Mouse (Mus musculus) T-helper 17 cell (primary cell): ENCODE data around the gene Gm20388.

Experiments
- in situ Hi-C, 2 experiments: fragments of 300-600 bp; cut with MboI, MseI; formaldehyde crosslinking; loops; 1 replicate in 1 of 2; 2 replicates in 1 of 2; pipeline ENCODE4 v1.15.1; 2025; ENCODE audit warnings: high pct_unique_total_duplicates in 2 of 2

Gm20388 gene

DNA sequence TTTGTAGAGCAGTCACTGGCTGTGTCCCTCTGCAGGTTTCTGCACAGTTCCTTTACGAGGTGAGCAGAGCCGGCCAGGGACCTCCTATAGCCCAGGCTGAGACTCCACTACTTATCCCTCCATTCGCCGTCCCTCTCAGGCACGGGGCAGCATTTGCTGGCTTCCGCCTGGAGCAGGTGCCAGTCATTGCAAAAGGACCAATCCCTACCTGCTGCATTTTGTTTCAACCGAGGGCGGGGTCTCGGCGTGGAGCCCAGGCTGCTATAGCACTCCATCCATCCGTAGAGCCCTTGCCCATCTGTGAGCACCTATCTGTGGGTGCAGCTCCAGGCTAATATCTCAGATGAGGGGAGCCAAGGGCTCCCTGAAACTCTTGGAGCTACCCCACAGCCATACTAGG lies 2759.4 kb downstream of the Gm20388 start:
- in situ Hi-C loops: no loop called here

DNA sequence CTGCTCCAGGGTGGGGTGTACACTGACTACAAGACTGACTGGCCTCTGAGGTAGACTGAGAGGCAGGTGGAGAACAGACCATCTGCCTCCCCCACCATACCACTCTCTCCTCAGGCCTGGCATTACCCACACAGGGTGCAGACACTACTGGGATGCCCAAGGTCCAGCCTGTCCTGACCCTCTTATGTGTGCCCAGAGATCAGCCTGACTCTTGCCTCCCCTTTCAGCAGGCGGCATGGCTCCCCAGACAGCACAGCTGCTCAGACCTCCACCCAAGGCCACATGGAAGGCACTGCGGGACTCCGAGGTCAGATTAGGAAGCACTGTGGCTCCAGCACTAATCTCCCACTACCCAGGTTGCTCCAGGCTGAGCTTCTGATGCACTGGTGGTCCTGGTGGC lies 2760.1 kb downstream of the Gm20388 start:
- in situ Hi-C loops: no loop called here

DNA sequence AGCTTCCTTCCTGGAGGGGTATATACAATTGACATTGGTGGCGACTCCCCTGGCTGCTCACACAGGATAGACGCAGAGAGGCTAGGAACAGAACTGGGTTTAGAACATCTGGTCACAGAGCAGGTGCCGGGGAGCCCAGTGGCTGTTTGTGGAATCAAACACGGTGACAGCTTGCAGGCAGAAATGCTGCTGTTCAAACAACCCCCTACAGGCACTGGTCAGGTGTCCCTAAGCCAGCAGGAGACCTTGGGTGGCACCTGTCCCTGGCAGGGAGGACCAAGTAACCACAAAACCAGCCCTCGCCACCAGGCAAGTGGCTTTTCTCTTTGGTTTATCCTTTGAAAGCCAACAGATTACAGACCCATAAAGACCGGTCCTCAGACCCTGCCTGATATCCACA lies 2761.3 kb downstream of the Gm20388 start:
- in situ Hi-C loops: no loop called here

DNA sequence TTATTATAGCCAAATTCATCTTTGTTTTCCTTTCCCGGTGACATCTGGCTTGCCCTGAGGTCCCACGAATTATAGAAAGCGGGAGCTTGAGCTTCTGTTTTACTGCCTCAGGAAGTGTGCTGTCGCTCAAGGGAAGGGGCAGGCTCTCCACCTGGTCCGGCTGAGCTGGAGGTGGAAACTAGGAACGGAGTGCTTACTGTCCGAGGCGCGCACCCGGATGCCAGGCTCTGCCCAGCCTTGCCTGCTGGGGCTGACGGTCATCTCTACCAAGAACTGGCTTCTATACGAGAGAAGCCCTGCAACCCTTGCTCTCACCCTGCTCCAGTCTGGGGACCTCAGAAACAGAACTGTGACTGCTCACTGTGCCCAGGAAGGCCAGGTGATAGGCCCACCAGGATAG lies 2763.3 kb downstream of the Gm20388 start:
- in situ Hi-C loops: no loop called here

DNA sequence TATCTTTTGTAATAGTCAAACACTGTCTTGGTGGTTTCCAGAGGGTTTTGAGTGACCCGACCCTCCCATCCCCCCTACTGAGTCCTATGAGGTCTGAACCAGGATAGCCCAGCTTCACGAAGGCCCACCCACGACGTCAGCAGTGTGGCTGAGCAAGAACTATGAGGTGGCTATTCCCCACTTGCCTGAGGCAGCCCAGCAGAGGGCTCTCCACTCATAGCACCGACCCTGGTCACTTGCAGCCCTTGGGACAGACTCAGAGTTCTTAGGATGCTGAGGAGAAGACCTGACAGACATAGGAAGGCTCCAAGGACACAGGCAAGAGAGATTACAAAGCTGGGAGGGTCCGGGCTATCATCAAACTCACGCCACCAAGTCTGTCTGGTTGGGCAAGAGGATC lies 2764.4 kb downstream of the Gm20388 start:
- in situ Hi-C loops: loop anchor here (5.0 kb wide), 3 partner anchors 152 to 1658 kb away; no protein-coding TSS in a partner anchor

DNA sequence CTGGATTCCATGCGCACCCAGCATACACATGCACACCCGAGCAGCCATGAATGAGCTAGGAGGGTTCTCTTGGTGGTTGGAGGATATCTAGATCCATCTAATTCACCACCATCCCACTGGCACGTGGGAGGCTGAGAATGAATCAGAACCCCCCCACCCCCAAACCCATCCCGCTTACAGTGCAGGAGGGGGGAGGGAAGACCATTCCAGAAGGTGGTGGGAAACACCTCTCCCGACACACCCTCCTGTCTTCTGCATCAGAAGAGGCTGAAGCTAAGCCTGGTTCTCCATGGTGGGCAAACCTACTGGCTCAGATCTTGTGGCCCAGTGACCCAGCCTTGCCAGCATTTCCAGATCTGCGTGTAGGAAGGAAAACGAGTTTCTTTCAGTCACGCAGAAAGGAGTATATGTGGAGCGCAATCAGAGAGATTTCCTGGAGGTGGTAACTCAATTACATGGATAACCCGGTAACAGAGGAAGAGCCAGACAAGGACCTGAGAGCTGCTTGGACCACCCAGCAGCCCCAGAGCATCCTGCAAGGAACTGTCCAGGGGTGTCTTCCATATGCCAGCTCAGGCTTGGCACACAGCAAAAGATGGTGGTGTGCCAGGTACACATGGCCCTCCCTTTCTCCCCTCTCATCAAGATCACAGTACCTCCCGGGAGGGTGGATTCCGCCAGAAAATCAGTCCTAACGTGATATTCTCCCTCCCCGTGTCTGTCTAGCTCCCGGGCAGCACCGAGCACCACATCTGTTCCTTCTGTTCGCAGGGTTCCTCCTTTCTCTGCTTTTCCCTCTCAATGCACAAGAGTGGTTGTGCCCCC lies 2765.2 kb downstream of the Gm20388 start:
- in situ Hi-C loops: loop anchor here (5.0 kb wide), 3 partner anchors 151 to 1659 kb away; no protein-coding TSS in a partner anchor

DNA sequence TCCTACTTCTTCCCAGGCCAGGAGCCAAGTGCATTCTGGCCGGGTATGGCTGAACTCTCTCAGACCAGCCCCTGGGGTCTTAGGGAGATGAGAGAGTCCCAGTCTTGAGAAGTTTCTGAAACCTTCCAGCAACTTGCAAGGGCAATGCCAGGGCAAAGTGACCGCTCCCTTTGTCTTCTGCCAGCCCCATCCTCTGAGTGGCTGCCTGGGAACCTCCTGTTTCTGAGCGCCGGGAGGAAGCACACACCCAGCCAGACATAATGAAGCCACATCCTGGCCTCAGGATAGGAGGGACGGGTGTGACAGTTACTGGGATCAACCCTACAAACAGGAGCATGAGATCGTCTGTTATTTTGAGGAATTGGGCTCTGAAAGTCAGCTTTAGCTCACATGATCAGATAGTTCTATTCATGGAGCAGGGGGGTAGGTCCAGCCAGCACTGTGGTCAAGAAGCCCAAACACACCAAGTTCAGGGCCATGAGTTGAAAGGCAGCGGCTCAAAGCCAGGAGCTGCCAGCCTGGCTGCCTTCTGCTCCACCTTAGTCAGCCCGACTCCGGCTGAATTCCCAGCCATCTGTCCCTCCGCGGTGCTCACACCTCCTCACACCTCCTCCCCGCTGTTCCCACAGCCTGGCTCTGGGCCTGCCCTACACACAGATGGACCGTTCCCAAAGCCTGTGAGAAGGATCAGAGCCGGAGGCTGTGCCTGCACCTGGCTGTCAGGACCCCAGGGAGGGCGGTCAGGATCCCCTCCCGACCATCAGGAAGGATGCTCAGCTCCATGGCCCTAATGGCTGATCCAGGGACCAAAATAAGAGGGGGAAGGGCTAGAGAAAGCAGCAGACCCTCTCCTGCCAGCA lies 2766.2 kb downstream of the Gm20388 start:
- in situ Hi-C loops: loop anchor here (5.0 kb wide), 3 partner anchors 150 to 1660 kb away; no protein-coding TSS in a partner anchor

DNA sequence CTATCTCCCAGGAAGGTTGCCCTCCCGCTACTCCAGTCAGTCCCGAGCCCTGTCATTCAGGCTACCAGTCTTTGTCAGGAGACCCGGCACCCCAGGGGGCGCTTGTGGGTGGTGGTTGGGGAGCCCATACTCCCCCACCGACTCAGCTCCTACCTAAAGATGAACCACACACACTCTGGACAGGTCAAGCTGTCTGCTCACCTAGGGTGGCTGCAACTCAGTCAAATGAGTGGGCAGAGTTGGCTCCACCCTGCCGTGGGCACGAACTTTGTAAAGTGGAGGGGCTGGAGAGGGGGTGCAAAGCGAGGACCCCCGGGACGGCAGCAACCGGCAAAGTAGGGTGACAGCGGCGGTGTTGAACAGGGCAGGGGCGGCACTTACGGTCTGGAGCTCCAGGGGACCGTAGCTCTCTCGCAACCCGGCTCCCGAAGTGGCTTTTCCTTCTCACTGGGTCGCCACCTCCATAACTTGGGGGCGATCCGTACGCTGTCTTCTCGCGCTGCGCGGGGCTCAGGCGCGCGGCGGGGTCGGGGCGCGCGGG lies 2766.9 kb downstream of the Gm20388 start:
- in situ Hi-C loops: loop anchor here (5.0 kb wide), 3 partner anchors 150 to 1660 kb away; no protein-coding TSS in a partner anchor

DNA sequence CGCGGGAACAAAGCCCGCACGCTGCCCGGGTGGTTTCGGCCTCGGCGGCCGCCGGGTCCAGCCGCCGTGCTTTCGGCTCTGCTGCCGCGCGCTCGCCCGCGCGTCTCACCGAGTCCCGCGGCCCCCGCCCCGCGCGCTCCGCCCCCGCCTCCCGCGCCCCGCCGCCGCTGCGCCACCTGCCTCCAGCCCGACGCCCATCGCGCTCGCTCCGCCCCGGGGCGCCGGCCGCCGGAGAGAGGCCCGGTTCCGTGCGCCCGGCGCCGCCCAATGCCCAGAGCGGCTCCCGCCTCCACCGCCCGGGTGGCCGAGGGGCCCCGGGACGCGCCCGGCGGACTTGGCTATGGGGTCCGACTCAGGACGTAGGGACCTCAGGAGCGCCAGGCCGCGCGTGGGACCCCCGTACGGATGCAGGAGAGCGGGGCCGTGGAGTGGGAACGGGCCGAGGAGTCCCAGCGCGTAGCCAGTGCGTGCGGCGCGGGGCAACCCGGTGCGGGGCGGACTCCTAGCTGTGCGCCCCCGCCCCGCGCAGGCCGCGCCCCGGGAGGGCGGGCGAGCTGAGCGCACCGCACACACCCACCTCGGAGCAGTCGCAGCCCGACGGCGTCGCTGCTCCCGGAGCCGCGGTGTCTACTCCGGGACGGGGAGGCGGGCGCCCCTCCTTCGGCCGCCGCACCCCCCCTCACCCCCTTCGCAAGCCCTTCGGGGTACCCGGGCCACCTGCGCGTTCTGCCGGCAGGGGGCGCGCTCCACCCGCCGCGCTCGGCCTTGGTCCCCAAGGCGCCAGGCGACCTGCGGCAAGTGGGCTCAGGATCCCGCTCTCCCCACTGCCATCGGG lies 2767.6 kb downstream of the Gm20388 start:
- in situ Hi-C loops: loop anchor here (5.0 kb wide), 3 partner anchors 149 to 1661 kb away; no protein-coding TSS in a partner anchor

DNA sequence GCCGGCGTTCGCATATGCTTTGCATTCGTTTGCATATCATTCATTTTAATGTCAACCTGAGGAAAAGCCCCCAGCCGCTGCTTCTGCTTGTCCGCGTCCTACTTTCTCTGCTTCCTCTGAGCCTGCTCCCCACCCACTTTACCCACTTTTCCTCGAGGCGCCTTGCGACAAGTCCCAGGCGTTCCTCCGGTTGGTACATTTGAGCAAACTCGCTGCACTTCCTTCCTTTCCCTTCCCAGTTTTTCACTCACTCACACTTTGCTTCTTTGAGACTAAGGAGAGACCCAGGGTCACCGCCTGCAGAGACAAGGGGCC lies 2768.2 kb downstream of the Gm20388 start:
- in situ Hi-C loops: loop anchor here (5.0 kb wide), 3 partner anchors 148 to 1662 kb away; no protein-coding TSS in a partner anchor

DNA sequence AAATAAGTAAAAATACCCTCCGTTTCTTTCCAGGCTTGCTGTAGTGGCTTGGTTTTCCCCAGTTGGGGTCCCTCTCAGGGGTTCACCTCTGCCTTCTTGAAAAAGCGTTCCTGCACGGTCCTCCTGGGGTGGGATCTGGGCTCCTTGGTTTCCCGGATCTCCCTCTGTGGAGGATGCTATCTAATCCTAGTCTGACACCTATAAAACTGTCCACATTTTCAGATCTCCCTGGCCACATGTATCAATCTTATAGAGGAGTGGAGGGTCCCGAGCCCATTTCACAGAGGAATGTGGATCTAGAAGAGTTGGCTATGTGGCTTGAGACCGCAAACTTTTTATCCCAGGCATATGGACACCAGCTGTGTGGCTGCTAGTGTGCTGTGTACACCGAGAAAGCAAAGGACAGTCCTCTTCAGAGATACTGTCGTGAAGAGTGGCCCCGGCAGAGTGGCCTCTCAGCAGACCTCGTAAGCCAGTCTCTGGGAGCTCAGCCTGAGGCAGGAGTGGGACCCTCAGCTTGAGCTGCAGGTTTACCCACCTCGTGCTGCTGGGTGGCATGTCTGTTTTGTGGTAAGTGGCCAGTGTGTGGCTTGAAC lies 2768.8 kb downstream of the Gm20388 start:
- in situ Hi-C loops: loop anchor here (5.0 kb wide), 3 partner anchors 148 to 1662 kb away; no protein-coding TSS in a partner anchor

DNA sequence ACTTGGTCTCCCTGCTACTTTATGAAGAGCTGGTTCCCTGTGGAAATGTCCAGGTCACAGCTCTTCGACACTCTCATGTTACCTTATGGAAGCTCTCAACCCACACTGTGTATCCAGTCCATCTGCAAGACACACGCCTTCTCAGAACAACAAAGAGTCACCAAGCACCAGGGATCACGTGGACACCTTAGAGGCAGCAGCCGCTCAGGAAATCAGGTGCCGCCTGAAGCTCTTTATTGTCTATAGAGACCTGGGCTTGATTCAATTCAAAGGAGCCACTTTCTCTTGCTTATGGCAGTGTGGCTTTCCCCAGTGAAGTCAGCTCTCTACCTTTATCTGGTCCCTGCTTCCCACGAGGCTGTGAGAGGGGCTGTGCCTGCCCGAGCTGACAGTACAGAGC lies 2769.5 kb downstream of the Gm20388 start:
- in situ Hi-C loops: no loop called here

DNA sequence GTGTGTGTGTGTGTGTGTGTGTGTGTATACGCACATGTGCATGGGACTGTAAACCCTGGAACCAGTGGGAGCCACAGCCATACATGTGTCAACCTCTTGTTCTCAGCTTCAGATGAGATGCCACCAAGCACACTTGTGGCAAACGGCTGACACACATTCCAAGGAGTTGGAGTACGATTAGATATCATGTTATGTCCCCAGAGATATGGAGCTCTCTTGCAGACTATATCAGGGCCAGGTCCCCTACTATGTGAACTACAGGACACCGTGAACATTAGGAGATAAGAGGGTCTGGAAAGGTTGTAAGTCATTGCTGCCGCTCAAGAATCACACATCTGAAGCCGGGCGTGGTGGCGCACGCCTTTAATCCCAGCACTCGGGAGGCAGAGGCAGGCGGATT lies 2772.2 kb downstream of the Gm20388 start:
- in situ Hi-C loops: no loop called here

DNA sequence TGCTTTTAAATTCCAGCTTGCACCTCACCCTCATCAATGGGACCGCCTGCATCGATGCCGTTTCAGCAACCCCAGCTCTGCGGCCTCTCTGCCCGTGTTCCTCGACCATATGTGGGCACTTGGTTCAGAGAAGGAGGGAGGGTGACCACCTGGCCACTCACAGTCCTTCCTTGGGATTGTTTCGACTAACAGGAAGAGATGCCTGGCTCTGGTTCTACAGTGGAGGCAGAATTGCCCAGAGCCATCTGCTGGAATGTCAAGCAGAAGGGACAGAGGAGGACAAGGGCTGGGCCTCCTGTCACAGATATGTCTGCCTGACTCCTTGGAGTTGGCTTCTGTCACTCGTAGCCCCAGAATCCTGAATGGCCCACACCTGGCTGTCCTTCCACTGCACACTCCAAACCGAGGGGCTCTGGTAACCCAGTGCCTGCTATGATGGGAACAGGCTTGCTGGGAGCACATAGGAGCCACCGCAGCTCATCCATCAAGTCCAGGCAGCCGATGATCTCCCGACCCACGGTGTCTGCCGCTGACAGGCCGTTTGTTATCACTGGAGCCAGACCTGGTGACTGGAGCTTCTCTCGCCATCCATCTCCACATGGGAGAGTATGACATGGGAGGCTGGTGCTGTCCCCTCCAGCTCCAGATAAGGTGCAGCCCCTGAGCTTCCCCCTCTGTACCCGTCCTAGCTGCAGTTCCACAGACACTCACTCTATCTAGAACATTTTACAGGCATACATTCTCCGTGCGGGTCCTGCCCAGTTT lies 2774.6 kb downstream of the Gm20388 start:
- in situ Hi-C loops: no loop called here

DNA sequence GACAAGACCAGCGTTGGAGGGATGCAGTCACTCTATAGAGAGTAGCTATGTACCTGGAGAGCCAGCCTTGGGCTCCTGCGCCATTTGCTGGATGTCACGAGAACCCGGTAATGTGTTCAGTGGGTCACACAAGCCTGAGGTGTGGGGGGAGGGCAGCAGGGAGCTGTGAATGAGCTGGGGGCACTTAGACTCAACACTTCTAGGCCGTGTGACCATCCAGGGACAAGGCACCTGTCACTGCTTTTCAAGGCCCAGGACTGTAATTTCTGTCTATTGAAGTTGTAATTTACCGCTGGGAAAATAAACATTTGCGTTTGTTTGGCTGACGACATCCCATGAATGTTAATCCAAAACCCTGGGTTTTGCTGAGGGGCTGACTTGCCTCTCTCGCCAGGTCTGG lies 2776.2 kb downstream of the Gm20388 start:
- in situ Hi-C loops: no loop called here

DNA sequence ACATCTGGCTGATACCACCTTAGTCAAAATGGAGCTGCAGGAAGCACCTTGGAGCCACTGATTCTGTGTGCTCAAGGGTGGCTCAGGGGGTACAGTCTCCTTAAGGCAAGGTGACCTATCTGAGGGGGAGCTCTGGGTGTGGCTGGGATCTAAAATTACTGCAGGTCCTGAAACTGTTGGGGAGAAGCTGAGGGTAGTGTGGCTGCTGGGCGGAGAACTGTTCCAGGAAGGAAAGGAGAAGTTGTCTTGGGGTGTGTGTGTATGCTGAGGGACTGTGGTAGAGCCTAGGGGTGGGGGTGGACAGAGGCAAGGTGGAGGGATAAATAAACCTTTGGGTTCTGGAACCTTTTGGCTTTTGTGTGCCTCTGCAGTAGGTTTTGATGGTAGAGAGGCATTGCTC lies 2778.7 kb downstream of the Gm20388 start:
- in situ Hi-C loops: no loop called here

DNA sequence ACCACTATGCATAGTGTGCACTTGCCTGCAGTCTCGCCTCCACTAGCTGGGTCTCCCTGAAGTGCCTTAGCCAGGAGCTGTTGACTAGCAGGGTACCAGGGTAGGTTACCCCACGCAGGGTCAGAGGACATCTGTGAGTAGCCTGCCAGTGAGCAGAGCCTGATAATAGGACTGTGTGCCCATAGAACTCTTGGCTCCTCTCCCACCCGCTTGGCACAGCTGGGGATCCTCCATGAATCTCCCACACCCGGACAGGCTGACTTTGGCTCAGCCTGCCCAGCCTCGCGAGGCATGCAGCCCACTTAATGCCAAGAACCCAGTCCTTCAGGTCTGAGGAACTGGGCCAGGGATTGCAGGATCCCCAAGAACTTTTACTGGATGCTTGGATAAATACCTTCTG lies 2780.4 kb downstream of the Gm20388 start:
- in situ Hi-C loops: no loop called here

DNA sequence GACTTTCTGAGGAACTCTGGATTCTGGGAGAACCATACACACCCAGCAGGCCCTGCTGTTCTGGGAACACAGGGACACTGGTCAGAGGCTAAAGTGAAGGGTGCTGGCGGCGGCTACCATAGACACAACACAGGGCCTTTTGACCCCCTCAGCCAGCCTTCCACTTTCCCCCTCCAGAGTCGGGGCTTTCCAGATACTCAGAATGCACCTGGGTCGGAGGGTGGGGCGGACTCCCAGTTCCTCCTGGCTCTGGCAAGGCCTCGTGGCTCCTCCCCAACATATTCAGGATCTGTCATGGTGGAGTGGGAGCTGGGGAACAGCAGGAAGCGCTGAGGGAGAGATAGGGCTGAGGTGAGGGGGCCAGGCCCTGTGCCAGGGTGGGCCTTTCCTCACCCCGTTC lies 2781.5 kb downstream of the Gm20388 start:
- in situ Hi-C loops: no loop called here

DNA sequence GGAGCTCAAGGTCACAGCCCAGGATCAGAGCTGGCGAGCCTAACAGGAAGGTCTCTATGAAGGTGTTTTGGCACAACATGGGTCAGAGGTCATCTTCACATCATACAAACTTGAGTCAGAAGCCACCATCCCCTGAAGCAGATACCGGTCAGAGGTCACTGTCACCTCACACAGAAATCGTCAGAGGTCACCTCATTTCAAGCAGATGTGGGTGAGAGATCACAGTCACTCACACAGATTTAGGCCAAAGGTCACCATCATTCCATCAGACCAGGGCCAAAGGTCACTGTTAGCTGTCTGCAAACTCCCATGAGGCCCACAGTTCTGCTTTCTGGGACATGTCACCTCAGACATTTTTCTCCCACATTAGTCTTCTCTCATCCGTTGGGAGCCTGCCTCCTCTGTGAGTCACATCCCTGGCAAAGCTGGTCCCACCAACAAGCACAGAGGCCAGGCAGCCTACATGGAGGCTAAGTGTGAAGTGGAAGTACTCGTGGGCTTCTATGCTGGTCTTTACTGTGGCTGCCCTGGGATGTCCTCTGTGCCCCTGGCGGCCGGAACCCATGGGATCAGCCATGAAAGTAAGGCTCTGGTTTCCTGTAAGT lies 2784.9 kb downstream of the Gm20388 start:
- in situ Hi-C loops: no loop called here

DNA sequence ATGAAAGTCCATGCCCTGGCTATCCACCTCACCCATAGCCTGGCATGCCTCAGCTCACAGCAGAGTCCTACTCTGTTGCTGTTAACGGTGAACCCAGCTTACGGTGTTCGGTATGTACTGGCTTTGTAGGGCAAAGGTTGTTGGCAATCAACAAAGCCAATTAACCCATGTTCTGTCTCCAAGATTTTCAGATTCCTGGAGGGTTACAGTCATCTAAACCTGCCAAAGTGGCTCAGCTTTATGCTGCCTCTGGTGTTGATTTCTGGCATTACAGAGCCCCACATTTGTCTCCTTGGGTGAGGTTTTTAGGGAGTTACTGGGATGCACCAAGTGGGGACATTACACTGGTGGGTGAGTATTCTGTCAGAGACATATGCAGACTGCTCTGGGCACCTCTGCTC lies 2786.5 kb downstream of the Gm20388 start:
- in situ Hi-C loops: no loop called here
